In the genomic region with DNA sequence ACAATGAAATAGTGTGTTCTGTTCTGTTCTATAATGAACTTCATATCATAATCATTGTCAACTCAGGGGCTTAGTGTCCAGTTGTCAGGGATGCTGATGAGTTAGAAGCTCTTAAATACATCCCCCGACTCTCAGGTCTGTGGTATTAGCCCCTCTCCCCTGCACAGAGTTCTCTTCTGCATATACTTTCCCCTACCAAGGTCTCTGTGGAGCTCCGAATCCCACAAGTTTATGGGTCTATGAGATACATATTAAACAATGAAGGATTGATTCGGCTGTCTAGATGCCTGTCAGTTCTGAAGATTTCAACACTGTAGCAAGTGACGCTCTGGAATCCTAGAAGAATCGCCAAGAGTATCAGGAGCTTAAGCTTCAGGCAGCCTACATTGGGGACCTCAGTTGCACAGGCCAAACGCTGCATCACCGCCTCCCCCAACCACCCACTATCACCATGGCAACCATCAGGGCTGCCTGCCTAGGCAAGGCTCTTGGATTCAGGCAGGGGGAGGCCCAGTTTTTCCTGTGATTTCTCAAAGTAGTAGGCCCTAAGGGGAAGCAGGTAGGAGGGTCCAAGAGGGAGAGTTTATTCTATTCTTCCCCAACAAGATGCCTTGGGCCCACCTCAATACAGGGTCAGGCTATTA, we compare ENCODE assay signal across 8 mouse cellular contexts.
A peak's percentile ranks its signal among the peaks of the same experiment; 100 is the strongest.
DNase-seq lines count a peak whose midpoint lies in the region; ATAC-seq lines count a peak whose summit lies in the region.

No protein-coding gene starts in this region.

- H3K27me3 ChIP-seq in kidney, embryonic 14.5 days (ENCODE audit: control insufficient read depth, insufficient read depth, low read length): no peaks in the 10 kb centered on the region
- no peaks in the 10 kb centered on the region for H3K27me3 ChIP-seq in forebrain, embryonic 14.5 days (replicated peaks; ENCODE audit: control insufficient read depth, insufficient read depth, low read length)

- no peak overlapping the region for H3K27ac ChIP-seq in kidney, embryonic 14.5 days (ENCODE audit: low read depth, low read length)
- H3K27ac ChIP-seq in forebrain, embryonic 14.5 days (ENCODE audit: low read depth, low read length): no peak overlapping the region

- WGBS in kidney, embryonic 14.5 days: 63% methylated on average over 7 of the region's 7 CpGs
- 39% methylated on average over 7 of the region's 7 CpGs for WGBS in forebrain, embryonic 14.5 days

- no peaks in the 10 kb centered on the region for H3K36me3 ChIP-seq in kidney, embryonic 14.5 days (ENCODE audit: control insufficient read depth, insufficient read depth, low read length)
- no peaks in the 10 kb centered on the region for H3K36me3 ChIP-seq in forebrain, embryonic 14.5 days (ENCODE audit: control insufficient read depth, insufficient read depth, low read length)

- H3K4me1 ChIP-seq in kidney, embryonic 14.5 days (ENCODE audit: control insufficient read depth, insufficient read depth, low read length): no peaks in the 10 kb centered on the region
- peaks cover 8% of the 10 kb centered on the region for H3K4me1 ChIP-seq in forebrain, embryonic 14.5 days (ENCODE audit: control insufficient read depth, insufficient read depth, low read length)

- no peak for ATAC-seq in kidney, embryonic 14.5 days (ENCODE audit: low FRiP score, low TSS enrichment)
- peak; percentile 94 for ATAC-seq in forebrain, embryonic 14.5 days

- H3K4me3 ChIP-seq in kidney, embryonic 14.5 days (ENCODE audit: low read length): no peak overlapping the region
- H3K4me3 ChIP-seq in forebrain, embryonic 14.5 days (ENCODE audit: low read depth, low read length): no peak overlapping the region

- no peaks in the 10 kb centered on the region for H3K9me3 ChIP-seq in kidney, embryonic 14.5 days (ENCODE audit: control insufficient read depth, low read length)
- H3K9me3 ChIP-seq in forebrain, embryonic 14.5 days (replicated peaks; ENCODE audit: control insufficient read depth, low read length): no peaks in the 10 kb centered on the region

- DNase-seq in kidney, postnatal 4 days: peak; percentile 4 to 10
- peak; percentile 87 for DNase-seq in forebrain, embryonic 14.5 days (ENCODE audit: low spot score)
- peak; percentile 76 to 87 for DNase-seq in layer of hippocampus, postnatal 14 days (ENCODE audit: low spot score in 2 of 2)
- peak; percentile 14 for DNase-seq in neural tube, embryonic 10.5 days (ENCODE audit: extremely low spot score, low spot score)
- DNase-seq in urinary bladder, postnatal 4 days (ENCODE audit: low spot score in 2 of 2): no peak
- no peak for DNase-seq in spleen, postnatal 36 days (ENCODE audit: low spot score in 2 of 2)
- DNase-seq in thymus, adult 18-20 months: no peak

- H3K4me2 ChIP-seq in kidney, embryonic 14.5 days (replicated peaks; ENCODE audit: low read depth, low read length): no peak overlapping the region
- no peak overlapping the region for H3K4me2 ChIP-seq in forebrain, embryonic 14.5 days (ENCODE audit: low read length)

- no peak overlapping the region for H3K9ac ChIP-seq in kidney, embryonic 14.5 days (ENCODE audit: low read depth, low read length)
- H3K9ac ChIP-seq in forebrain, embryonic 14.5 days (ENCODE audit: low read length): no peak overlapping the region

Comparison
In these comparisons a context has a peak if more than half of its experiments do, and no peak if none do; other contexts are left out.
1. DNase-seq: peak in kidney, postnatal 4 days (2 of 2), forebrain, embryonic 14.5 days (single experiment), layer of hippocampus, postnatal 14 days (2 of 2) and neural tube, embryonic 10.5 days (single experiment); none in urinary bladder, postnatal 4 days (0 of 2), spleen, postnatal 36 days (0 of 2) and thymus, adult 18-20 months (0 of 2).